Mouse (Mus musculus): ENCODE data around the gene Fam71f1. TPM values are rescaled to one million over a fixed set of nuclear protein-coding genes. Genes with fewer than 3 reads are reported as not detected.

Gene Fam71f1
- polyA plus RNA-seq, 1 experiment: not detected

- TF ChIP-seq POLR2A (IDR thresholded peaks at IDR 0.05; ENCODE audit: borderline replicate concordance, extremely low read depth, insufficient read depth, insufficient read length, poor library complexity, severe bottlenecking) (no peak), CTCF (IDR thresholded peaks at IDR 0.05; ENCODE audit: borderline replicate concordance, extremely low read depth, insufficient read depth, insufficient read length) (no peak)
- DNase-seq (ENCODE audit: low read depth): no peak
These were observed 58.4 kb downstream of the Fam71f1 start for GRCm38 (mm10) chr6:29377386-29377785.

DNA sequence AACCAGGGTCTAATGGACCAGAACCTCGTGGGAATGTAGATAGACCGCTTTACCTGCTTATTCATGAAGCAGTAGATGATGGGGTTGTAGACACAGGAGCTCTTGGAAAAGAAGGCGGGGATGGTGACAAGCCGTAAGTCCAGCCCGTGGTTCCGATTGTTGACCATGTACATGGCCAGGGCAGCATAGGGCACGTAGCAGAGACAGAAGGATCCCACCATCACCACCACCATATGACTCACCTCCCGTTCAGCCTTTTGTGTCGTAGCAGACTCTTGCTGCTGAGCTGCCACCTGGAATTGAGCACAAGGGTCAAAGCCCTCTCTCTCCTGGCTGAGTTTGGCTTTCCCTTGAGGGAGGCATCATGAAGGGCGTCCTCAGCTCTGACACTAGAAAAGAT is 59.7 kb downstream of the Fam71f1 start:
- TF ChIP-seq POLR2A (IDR thresholded peaks at IDR 0.05; ENCODE audit: borderline replicate concordance, extremely low read depth, insufficient read depth, insufficient read length, poor library complexity, severe bottlenecking) (no peak), CTCF (IDR thresholded peaks at IDR 0.05; ENCODE audit: borderline replicate concordance, extremely low read depth, insufficient read depth, insufficient read length) (no peak)
- no peak for DNase-seq (ENCODE audit: low read depth)

DNA sequence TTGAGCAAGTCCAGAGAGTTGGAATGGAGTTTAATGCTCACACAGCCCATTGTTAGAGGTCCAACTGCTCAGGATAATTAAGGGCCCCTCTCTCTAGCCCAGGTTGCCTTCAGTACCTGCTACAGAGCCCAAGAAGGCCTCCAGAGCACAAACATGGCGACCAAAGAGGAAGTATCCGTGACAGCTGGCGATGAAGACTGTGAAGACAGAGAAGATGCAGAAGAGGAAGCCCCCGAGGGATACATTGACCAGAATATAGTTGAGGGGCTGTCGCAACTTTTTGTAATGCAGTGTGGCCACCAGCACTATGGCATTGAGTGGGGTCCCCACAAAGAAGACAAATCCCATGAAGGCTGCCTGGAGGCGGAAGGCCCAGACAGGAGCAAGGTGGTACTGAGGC is 61.0 kb downstream of the Fam71f1 start:
- TF ChIP-seq POLR2A (IDR thresholded peaks at IDR 0.05; ENCODE audit: borderline replicate concordance, extremely low read depth, insufficient read depth, insufficient read length, poor library complexity, severe bottlenecking) (no peak), CTCF (IDR thresholded peaks at IDR 0.05; ENCODE audit: borderline replicate concordance, extremely low read depth, insufficient read depth, insufficient read length) (no peak)
- no peak for DNase-seq (ENCODE audit: low read depth)

GRCm38 (mm10) chr6:29382442-29382841 is 63.5 kb downstream of the Fam71f1 start:
- TF ChIP-seq CTCF (IDR thresholded peaks at IDR 0.05; ENCODE audit: borderline replicate concordance, extremely low read depth, insufficient read depth, insufficient read length) (no peak), POLR2A (IDR thresholded peaks at IDR 0.05; ENCODE audit: borderline replicate concordance, extremely low read depth, insufficient read depth, insufficient read length, poor library complexity, severe bottlenecking) (no peak)
- no peak for DNase-seq (ENCODE audit: low read depth)

Other genes starting within 250 kb of the Fam71f1 start
- gene Rbm28, start 154.1 kb upstream of the Fam71f1 start, polyA plus RNA-seq (2012; rRNA removed): 64.6 and 77.4 TPM in 2 replicates
- 7.5 and 11.1 TPM in 2 replicates for gene Prrt4, start 139.6 kb upstream of the Fam71f1 start, polyA plus RNA-seq (2012; rRNA removed)
- 49.2 and 52.9 TPM in 2 replicates for gene Impdh1, start 102.8 kb upstream of the Fam71f1 start, polyA plus RNA-seq (2012; rRNA removed)
- 26.4 and 43.9 TPM in 2 replicates for gene Hilpda, start 46.7 kb upstream of the Fam71f1 start, polyA plus RNA-seq (2012; rRNA removed)
- gene Fam71f2, start 39.5 kb upstream of the Fam71f1 start, polyA plus RNA-seq (2012; rRNA removed): 1.5 and 3.1 TPM in 2 replicates
- 98.1 and 118 TPM in 2 replicates for gene Calu, start 28.9 kb downstream of the Fam71f1 start, polyA plus RNA-seq (2012; rRNA removed)
- gene Opn1sw, start 69.3 kb downstream of the Fam71f1 start, polyA plus RNA-seq (2012; rRNA removed): 0.11 and 0.32 TPM in 2 replicates
- 44.5 and 46.7 TPM in 2 replicates for gene Ccdc136, start 77.2 kb downstream of the Fam71f1 start, polyA plus RNA-seq (2012; rRNA removed)
- gene Flnc, start 114.1 kb downstream of the Fam71f1 start, polyA plus RNA-seq (2012; rRNA removed): 3.2 and 9.7 TPM in 2 replicates
- 258 and 356 TPM in 2 replicates for gene Atp6v1f, start 148.6 kb downstream of the Fam71f1 start, polyA plus RNA-seq (2012; rRNA removed)
- gene Atp6v1fnb, start 152.3 kb downstream of the Fam71f1 start, polyA plus RNA-seq (2012; rRNA removed): 0.14 and 0.23 TPM in 2 replicates
- 35.4 and 48.3 TPM in 2 replicates for gene Kcp, start 188.8 kb downstream of the Fam71f1 start, polyA plus RNA-seq (2012; rRNA removed)
- gene Irf5, start 207.5 kb downstream of the Fam71f1 start, polyA plus RNA-seq (2012; rRNA removed): 1.6 and 1.9 TPM in 2 replicates